Mouse (Mus musculus): ENCODE results near the gene Cd80.

Gene Cd80

GRCm38 (mm10) chr16:38448458-38448857 lies 6.9 kb upstream of the Cd80 start:
- no peak for DNase-seq (ENCODE audit: low read depth, low spot score)

GRCm38 (mm10) chr16:38450707-38451106 lies 4.7 kb upstream of the Cd80 start:
- DNase-seq (ENCODE audit: low read depth, low spot score): no peak

- peak; percentile 44 for DNase-seq (ENCODE audit: low read depth, low spot score)
Measured at GRCm38 (mm10) chr16:38451421-38452205, 3.7 kb upstream of the Cd80 start.

- peak; percentile 94 for DNase-seq (ENCODE audit: low read depth, low spot score)
Measured at GRCm38 (mm10) chr16:38452442-38453202, 2.7 kb upstream of the Cd80 start, which contains the start of gene Adprh. TSS of gene Adprh (minus strand) at chr16:38452703.

- DNase-seq (ENCODE audit: low read depth, low spot score): no peak
Measured at GRCm38 (mm10) chr16:38453203-38453553, 2.2 kb upstream of the Cd80 start.

- DNase-seq (ENCODE audit: low read depth, low spot score): peak; percentile 45
Measured at GRCm38 (mm10) chr16:38453952-38454351, 1.4 kb upstream of the Cd80 start.

GRCm38 (mm10) chr16:38454533-38455254 lies 667 bp upstream of the Cd80 start:
- DNase-seq (ENCODE audit: low read depth, low spot score): no peak

- no peak for DNase-seq (ENCODE audit: low read depth, low spot score)
Measured at GRCm38 (mm10) chr16:38456812-38457567, 1.6 kb downstream of the Cd80 start.

- peak; percentile 59 for DNase-seq (ENCODE audit: low read depth, low spot score)
Measured at GRCm38 (mm10) chr16:38458600-38459280, 3.4 kb downstream of the Cd80 start.

GRCm38 (mm10) chr16:38459990-38460389 lies 4.6 kb downstream of the Cd80 start:
- DNase-seq (ENCODE audit: low read depth, low spot score): no peak

- DNase-seq (ENCODE audit: low read depth, low spot score): peak; percentile 62
Measured at GRCm38 (mm10) chr16:38461749-38462148, 6.4 kb downstream of the Cd80 start.

- peak; percentile 60 for DNase-seq (ENCODE audit: low read depth, low spot score)
Measured at GRCm38 (mm10) chr16:38462161-38462560, 6.8 kb downstream of the Cd80 start.

- DNase-seq (ENCODE audit: low read depth, low spot score): no peak
Measured at GRCm38 (mm10) chr16:38463305-38463704, 7.9 kb downstream of the Cd80 start.

- DNase-seq (ENCODE audit: low read depth, low spot score): no peak
Measured at GRCm38 (mm10) chr16:38466089-38466488, 10.7 kb downstream of the Cd80 start.

- DNase-seq (ENCODE audit: low read depth, low spot score): no peak
Measured at GRCm38 (mm10) chr16:38467091-38467916, 11.9 kb downstream of the Cd80 start.

- no peak for DNase-seq (ENCODE audit: low read depth, low spot score)
Measured at GRCm38 (mm10) chr16:38467917-38468705, 12.8 kb downstream of the Cd80 start.

GRCm38 (mm10) chr16:38468706-38469018 lies 13.3 kb downstream of the Cd80 start:
- DNase-seq (ENCODE audit: low read depth, low spot score): no peak

- no peak for DNase-seq (ENCODE audit: low read depth, low spot score)
Measured at GRCm38 (mm10) chr16:38469437-38469836, 14.1 kb downstream of the Cd80 start.
